Mouse (Mus musculus): ENCODE results near the gene Socs4. TPM values are rescaled to one million over a fixed set of nuclear protein-coding genes. Genes with fewer than 3 reads are reported as not detected.

Socs4 gene
- polyA plus RNA-seq (2012; ENCODE audit: insufficient read depth, low replicate concordance): 0.18 TPM in 1 of 2 replicates, not detected in the other

- no peaks in the 10 kb centered on the region for H3K9me3 ChIP-seq
- H3K4me1 ChIP-seq: peaks cover 30% of the 10 kb centered on the region
- no peaks in the 10 kb centered on the region for H3K27me3 ChIP-seq (replicated peaks)
- peak within 1 kb of the TSS; percentile 100 for H3K4me3 ChIP-seq (replicated peaks)
- H3K36me3 ChIP-seq (replicated peaks; ENCODE audit: low read length): peaks cover 30% of the 10 kb centered on the region
- no peak; the same call in 1 of the 2 replicates for TF ChIP-seq FLI1 (IDR thresholded peaks at IDR 0.05; ENCODE audit: low read length)
- TF ChIP-seq GATA1 (IDR thresholded peaks at IDR 0.05; ENCODE audit: borderline replicate concordance, low read length): no peak
Measured at GRCm38 (mm10) chr14:47276637-47277393, at the start of gene Socs4, which contains the start of gene Wdhd1. Socs4 (plus strand) TSS chr14:47276931. Wdhd1 (minus strand) TSS chr14:47276857.

GRCm38 (mm10) chr14:47229796-47230376 lies 46.8 kb upstream of the Socs4 start:
- no peak overlapping the region for H3K4me3 ChIP-seq (replicated peaks)
- no peak for TF ChIP-seq GATA1 (IDR thresholded peaks at IDR 0.05; ENCODE audit: borderline replicate concordance, low read length)
- no peak for TF ChIP-seq FLI1 (IDR thresholded peaks at IDR 0.05; ENCODE audit: low read length)
- H3K9me3 ChIP-seq: peaks cover 6% of the 10 kb centered on the region; the same call in 1 of the 2 replicates
- H3K36me3 ChIP-seq (replicated peaks; ENCODE audit: low read length): no peaks in the 10 kb centered on the region
- no peaks in the 10 kb centered on the region for H3K4me1 ChIP-seq
- H3K27me3 ChIP-seq (replicated peaks): no peaks in the 10 kb centered on the region

DNA sequence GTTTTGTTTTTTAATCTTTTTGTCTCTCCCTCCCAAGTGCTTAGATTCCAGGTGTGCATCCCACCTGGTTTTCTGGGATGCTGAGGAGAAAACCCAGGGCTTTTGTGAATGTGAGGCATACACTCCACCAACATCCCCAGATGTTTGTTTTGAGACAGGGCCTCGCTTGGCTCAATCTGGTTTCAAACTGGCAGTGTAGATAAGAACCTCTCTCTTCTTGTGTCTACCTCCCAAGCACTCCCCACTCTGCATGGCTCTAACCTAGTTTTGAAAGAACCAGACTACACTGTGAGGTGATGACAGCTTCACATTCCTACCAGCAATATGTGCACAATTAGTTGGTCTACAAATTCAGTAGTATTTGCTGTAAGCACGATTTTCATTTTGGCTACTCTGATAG lies 43.1 kb upstream of the Socs4 start:
- Histone ChIP-seq H3K4me1 (no peaks in the 10 kb centered on the region), H3K36me3 (replicated peaks; ENCODE audit: low read length) (peaks cover 6% of the 10 kb centered on the region), H3K27me3 (replicated peaks) (no peaks in the 10 kb centered on the region), H3K9me3 (0 out of 2 replicates have a peak, but pooled peaks cover 5% of the 10 kb centered on the region), H3K4me3 (replicated peaks) (no peak overlapping the region)
- no peak for TF ChIP-seq GATA1 (IDR thresholded peaks at IDR 0.05; ENCODE audit: borderline replicate concordance, low read length)
- no peak for TF ChIP-seq FLI1 (IDR thresholded peaks at IDR 0.05; ENCODE audit: low read length)

GRCm38 (mm10) chr14:47234032-47234431 lies 42.7 kb upstream of the Socs4 start:
- no peaks in the 10 kb centered on the region for H3K27me3 ChIP-seq (replicated peaks)
- no peak for TF ChIP-seq GATA1 (IDR thresholded peaks at IDR 0.05; ENCODE audit: borderline replicate concordance, low read length)
- TF ChIP-seq FLI1 (IDR thresholded peaks at IDR 0.05; ENCODE audit: low read length): no peak
- peaks cover 6% of the 10 kb centered on the region for H3K36me3 ChIP-seq (replicated peaks; ENCODE audit: low read length)
- H3K9me3 ChIP-seq: 0 out of 2 replicates have a peak, but pooled peaks cover 5% of the 10 kb centered on the region
- no peak overlapping the region for H3K4me3 ChIP-seq (replicated peaks)
- no peaks in the 10 kb centered on the region for H3K4me1 ChIP-seq

GRCm38 (mm10) chr14:47234526-47235250 lies 42.0 kb upstream of the Socs4 start:
- H3K4me1 ChIP-seq: no peaks in the 10 kb centered on the region
- no peak for TF ChIP-seq FLI1 (IDR thresholded peaks at IDR 0.05; ENCODE audit: low read length)
- no peak for TF ChIP-seq GATA1 (IDR thresholded peaks at IDR 0.05; ENCODE audit: borderline replicate concordance, low read length)
- H3K27me3 ChIP-seq (replicated peaks): no peaks in the 10 kb centered on the region
- H3K36me3 ChIP-seq (replicated peaks; ENCODE audit: low read length): peaks cover 10% of the 10 kb centered on the region
- H3K4me3 ChIP-seq (replicated peaks): no peak overlapping the region
- 0 out of 2 replicates have a peak, but pooled peaks cover 3% of the 10 kb centered on the region for H3K9me3 ChIP-seq

GRCm38 (mm10) chr14:47236491-47236890 lies 40.2 kb upstream of the Socs4 start:
- Histone ChIP-seq H3K9me3 (0 out of 2 replicates have a peak, but pooled peaks cover 3% of the 10 kb centered on the region), H3K27me3 (replicated peaks) (no peaks in the 10 kb centered on the region), H3K4me3 (replicated peaks) (no peak overlapping the region), H3K4me1 (peaks cover 3% of the 10 kb centered on the region; the same call in 1 of the 2 replicates), H3K36me3 (replicated peaks; ENCODE audit: low read length) (peaks cover 22% of the 10 kb centered on the region)
- TF ChIP-seq GATA1 (IDR thresholded peaks at IDR 0.05; ENCODE audit: borderline replicate concordance, low read length): no peak
- TF ChIP-seq FLI1 (IDR thresholded peaks at IDR 0.05; ENCODE audit: low read length): no peak

- Histone ChIP-seq H3K36me3 (replicated peaks; ENCODE audit: low read length) (peaks cover 29% of the 10 kb centered on the region), H3K4me1 (peaks cover 3% of the 10 kb centered on the region; the same call in 1 of the 2 replicates), H3K9me3 (0 out of 2 replicates have a peak, but pooled peaks cover 3% of the 10 kb centered on the region), H3K4me3 (replicated peaks) (no peak overlapping the region), H3K27me3 (replicated peaks) (no peaks in the 10 kb centered on the region)
- no peak for TF ChIP-seq GATA1 (IDR thresholded peaks at IDR 0.05; ENCODE audit: borderline replicate concordance, low read length)
- no peak for TF ChIP-seq FLI1 (IDR thresholded peaks at IDR 0.05; ENCODE audit: low read length)
Measured at GRCm38 (mm10) chr14:47237286-47237685, 39.4 kb upstream of the Socs4 start.

- Histone ChIP-seq H3K4me3 (replicated peaks) (no peak overlapping the region), H3K9me3 (0 out of 2 replicates have a peak, but pooled peaks cover 3% of the 10 kb centered on the region), H3K36me3 (replicated peaks; ENCODE audit: low read length) (peaks cover 57% of the 10 kb centered on the region), H3K4me1 (peaks cover 3% of the 10 kb centered on the region; the same call in 1 of the 2 replicates), H3K27me3 (replicated peaks) (no peaks in the 10 kb centered on the region)
- TF ChIP-seq FLI1 (IDR thresholded peaks at IDR 0.05; ENCODE audit: low read length) (no peak), GATA1 (IDR thresholded peaks at IDR 0.05; ENCODE audit: borderline replicate concordance, low read length) (no peak)
Measured at GRCm38 (mm10) chr14:47240600-47240999, 36.1 kb upstream of the Socs4 start.

GRCm38 (mm10) chr14:47241046-47241445 lies 35.7 kb upstream of the Socs4 start:
- Histone ChIP-seq H3K4me3 (replicated peaks) (no peak overlapping the region), H3K9me3 (0 out of 2 replicates have a peak, but pooled peaks cover 3% of the 10 kb centered on the region), H3K36me3 (replicated peaks; ENCODE audit: low read length) (peaks cover 62% of the 10 kb centered on the region), H3K4me1 (peaks cover 3% of the 10 kb centered on the region; the same call in 1 of the 2 replicates), H3K27me3 (replicated peaks) (no peaks in the 10 kb centered on the region)
- TF ChIP-seq GATA1 (IDR thresholded peaks at IDR 0.05; ENCODE audit: borderline replicate concordance, low read length) (no peak), FLI1 (IDR thresholded peaks at IDR 0.05; ENCODE audit: low read length) (no peak)

All from megakaryocyte, embryonic 14.5 days (primary cell).